Mouse (Mus musculus) splenic B cell, adult 2 months (primary cell): ENCODE results near the gene Il5.

Experiments
- DNase-seq: peaks from one replicate; pipeline ENCODE4 v3.0.0-alpha.2; 2011; ENCODE audit warnings: low read depth, low spot score
- H3K27me3 ChIP-seq: 2 replicates; pipeline ENCODE4 v1.6.1; 2012; ENCODE audit warnings: mild to moderate bottlenecking, low read length, moderate library complexity, mixed read lengths; ENCODE audit not compliant: control insufficient read depth, poor library complexity, insufficient read depth, severe bottlenecking
- H3K36me3 ChIP-seq: 2 replicates; pipeline ENCODE4 v1.6.1; 2012; ENCODE audit warnings: mild to moderate bottlenecking, low read length, moderate library complexity, mixed read lengths; ENCODE audit not compliant: control insufficient read depth, poor library complexity, insufficient read depth, severe bottlenecking

Il5 gene

GRCm38 (mm10) chr11:53772536-53772935, 51.9 kb downstream of the Il5 start:
- Histone ChIP-seq H3K36me3 (peaks cover 28% of the 10 kb centered on the region), H3K27me3 (no peaks in the 10 kb centered on the region)
- peak; percentile 49 for DNase-seq

GRCm38 (mm10) chr11:53773087-53773486, 52.5 kb downstream of the Il5 start, which contains the start of gene Gm17334:
Gm17334 (minus strand) TSS chr11:53773187.
- H3K36me3 ChIP-seq, result peaks cover 31% of the 10 kb centered on the region
- DNase-seq, result no peak
- no peaks in the 10 kb centered on the region for H3K27me3 ChIP-seq

- H3K27me3 ChIP-seq, result no peaks in the 10 kb centered on the region
- no peak for DNase-seq
These were observed 53.2 kb downstream of the Il5 start for GRCm38 (mm10) chr11:53773641-53774360.

More at GRCm38 (mm10) chr11:53773641-53774360, 53.2 kb downstream of the Il5 start:
- peaks cover 34% of the 10 kb centered on the region for H3K36me3 ChIP-seq
